Mouse (Mus musculus): ENCODE results near the gene Palm2.

Gene Palm2

GRCm38 (mm10) chr4:57622816-57623215, 188.8 kb downstream of the Palm2 start:
- no peak for DNase-seq (ENCODE audit: low spot score)

GRCm38 (mm10) chr4:57624819-57625218, 190.8 kb downstream of the Palm2 start:
- no peak for DNase-seq (ENCODE audit: low spot score)

GRCm38 (mm10) chr4:57625306-57625705, 191.3 kb downstream of the Palm2 start:
- no peak for DNase-seq (ENCODE audit: low spot score)

GRCm38 (mm10) chr4:57625756-57626155, 191.7 kb downstream of the Palm2 start:
- DNase-seq (ENCODE audit: low spot score): no peak

- no peak for DNase-seq (ENCODE audit: low spot score)
Observed at GRCm38 (mm10) chr4:57626921-57627320, 192.9 kb downstream of the Palm2 start.

GRCm38 (mm10) chr4:57632386-57632785, 198.3 kb downstream of the Palm2 start:
- DNase-seq (ENCODE audit: low spot score): no peak

- DNase-seq (ENCODE audit: low spot score): no peak
Observed at GRCm38 (mm10) chr4:57633052-57633451, 199.0 kb downstream of the Palm2 start.

GRCm38 (mm10) chr4:57634956-57635355, 200.9 kb downstream of the Palm2 start:
- no peak for DNase-seq (ENCODE audit: low spot score)

GRCm38 (mm10) chr4:57636782-57637482, 202.9 kb downstream of the Palm2 start:
- DNase-seq (ENCODE audit: low spot score): no peak

- no peak for DNase-seq (ENCODE audit: low spot score)
Observed at GRCm38 (mm10) chr4:57637636-57638386, 203.8 kb downstream of the Palm2 start.

- no peak for DNase-seq (ENCODE audit: low spot score)
Observed at GRCm38 (mm10) chr4:57638941-57639340, 204.9 kb downstream of the Palm2 start.

- no peak for DNase-seq (ENCODE audit: low spot score)
Observed at GRCm38 (mm10) chr4:57640222-57640621, 206.2 kb downstream of the Palm2 start.

- DNase-seq (ENCODE audit: low spot score): no peak
Observed at GRCm38 (mm10) chr4:57640971-57641370, 206.9 kb downstream of the Palm2 start.

GRCm38 (mm10) chr4:57650994-57651393, 216.9 kb downstream of the Palm2 start:
- DNase-seq (ENCODE audit: low spot score): no peak

- DNase-seq (ENCODE audit: low spot score): no peak
Observed at GRCm38 (mm10) chr4:57651547-57651946, 217.5 kb downstream of the Palm2 start.

- DNase-seq (ENCODE audit: low spot score): no peak
Observed at GRCm38 (mm10) chr4:57652185-57652904, 218.3 kb downstream of the Palm2 start.

- DNase-seq (ENCODE audit: low spot score): no peak
Observed at GRCm38 (mm10) chr4:57655966-57656365, 221.9 kb downstream of the Palm2 start.

- no peak for DNase-seq (ENCODE audit: low spot score)
Observed at GRCm38 (mm10) chr4:57656388-57656787, 222.3 kb downstream of the Palm2 start.

GRCm38 (mm10) chr4:57656861-57657260, 222.8 kb downstream of the Palm2 start:
- no peak for DNase-seq (ENCODE audit: low spot score)

- DNase-seq (ENCODE audit: low spot score): no peak
Observed at GRCm38 (mm10) chr4:57660470-57660869, 226.4 kb downstream of the Palm2 start.

- no peak for DNase-seq (ENCODE audit: low spot score)
Observed at GRCm38 (mm10) chr4:57666101-57666500, 232.1 kb downstream of the Palm2 start.

- DNase-seq (ENCODE audit: low spot score): peak; percentile 31
Observed at GRCm38 (mm10) chr4:57670813-57671469, 236.9 kb downstream of the Palm2 start.
